Mouse (Mus musculus) heart, postnatal 10 days (tissue): Measurements from ENCODE around the gene Trcg1. TPM values are rescaled to one million over a fixed set of nuclear protein-coding genes. Genes with fewer than 3 reads are reported as not detected.

Experiments used
- DNase-seq, 2 experiments: peaks; one replicate each; pipeline ENCODE4 v3.0.0; 2021
- intact Hi-C: fragments of 180-260 bp; cut with DNase I; formaldehyde crosslinking; loops from one replicate; pipeline ENCODE4 v1.15.1; 2025
- total RNA-seq, 2 experiments: library from RNA; stranded (reverse); gene quantifications; 2 replicates each; pipeline ENCODE4 v1.2.3; 2021

Trcg1 gene
- total RNA-seq, 2 experiments from 2014 or later: not detected

DNA sequence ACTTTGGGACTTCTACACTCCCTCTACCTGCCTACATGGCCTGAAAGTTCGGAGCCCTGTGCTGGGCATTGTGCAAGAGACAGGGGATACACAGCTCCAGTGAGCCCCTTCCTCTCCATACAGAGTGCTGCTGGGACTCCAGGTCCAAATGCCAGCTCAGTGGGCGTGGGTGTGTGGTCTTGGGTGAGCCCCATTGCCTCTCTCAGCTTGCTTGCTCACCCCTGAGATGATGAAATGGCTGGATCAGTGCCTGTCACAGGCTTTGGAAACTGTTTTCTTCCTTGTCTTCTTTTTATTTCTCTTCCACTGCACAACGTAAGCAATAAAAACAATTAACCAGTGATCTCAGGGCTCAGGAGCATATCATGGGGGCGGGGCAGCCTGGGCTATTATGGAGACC, 47.0 kb downstream of the Trcg1 start:
- DNase-seq: no peak
- intact Hi-C loops: no loop called here

DNA sequence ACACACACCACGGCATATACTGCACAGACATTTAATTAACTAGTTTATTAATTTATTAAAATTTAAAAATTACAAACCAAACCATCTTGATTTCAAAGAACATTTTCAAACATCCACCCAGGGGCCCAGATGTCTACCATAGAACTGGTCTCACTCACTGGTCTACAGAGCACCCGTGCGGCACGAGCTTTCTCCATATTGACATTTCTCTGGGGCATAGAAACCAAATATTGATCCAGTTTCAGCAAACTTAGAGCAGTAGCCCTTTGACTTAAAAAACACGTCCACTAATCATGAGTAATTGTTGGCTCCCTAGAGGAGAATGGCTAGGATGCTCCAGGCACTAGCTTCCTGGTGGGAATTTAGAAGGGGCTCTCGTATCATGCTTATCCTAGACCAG, 50.8 kb downstream of the Trcg1 start:
- intact Hi-C loops: no loop called here
- DNase-seq: no peak

DNA sequence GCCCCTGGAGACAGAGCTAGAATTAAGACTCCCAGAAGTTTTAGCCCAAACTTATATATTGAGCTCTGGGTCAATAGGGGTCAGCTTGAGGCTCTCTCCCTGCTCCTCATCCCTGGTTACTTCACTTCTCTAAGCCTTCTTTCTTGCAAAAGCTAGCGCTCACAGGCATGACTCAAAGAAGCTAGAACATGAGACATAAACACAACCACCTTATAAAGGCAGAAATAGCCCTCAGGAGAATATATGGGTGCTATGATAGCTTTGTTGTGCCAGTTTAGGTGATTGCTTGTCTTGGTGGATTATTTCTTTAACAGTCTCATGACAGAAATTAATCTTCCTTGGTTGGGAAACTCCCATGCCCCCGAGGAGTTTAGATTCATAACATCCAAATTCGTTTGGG, 58.5 kb downstream of the Trcg1 start:
- DNase-seq: no peak
- intact Hi-C loops: no loop called here

DNA sequence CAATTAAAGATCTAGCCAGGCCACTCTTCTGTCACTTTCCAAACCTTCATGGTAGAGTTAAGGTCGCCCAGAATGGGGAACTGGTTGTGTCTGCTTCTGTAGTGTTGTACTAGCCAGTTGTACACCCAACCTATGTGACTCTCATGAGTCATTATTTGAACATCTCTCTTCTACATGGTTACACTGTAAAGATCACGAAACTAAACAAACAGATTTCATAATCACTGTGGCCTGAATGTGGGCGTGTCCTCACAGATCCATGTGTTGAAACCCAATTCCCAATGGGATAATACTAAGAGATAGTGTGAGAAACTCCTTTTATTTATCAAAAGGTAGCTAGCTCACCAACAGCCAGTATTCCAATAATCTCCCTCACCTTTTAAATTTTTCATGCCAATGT, 59.3 kb downstream of the Trcg1 start:
- intact Hi-C loops: no loop called here
- DNase-seq: no peak

DNA sequence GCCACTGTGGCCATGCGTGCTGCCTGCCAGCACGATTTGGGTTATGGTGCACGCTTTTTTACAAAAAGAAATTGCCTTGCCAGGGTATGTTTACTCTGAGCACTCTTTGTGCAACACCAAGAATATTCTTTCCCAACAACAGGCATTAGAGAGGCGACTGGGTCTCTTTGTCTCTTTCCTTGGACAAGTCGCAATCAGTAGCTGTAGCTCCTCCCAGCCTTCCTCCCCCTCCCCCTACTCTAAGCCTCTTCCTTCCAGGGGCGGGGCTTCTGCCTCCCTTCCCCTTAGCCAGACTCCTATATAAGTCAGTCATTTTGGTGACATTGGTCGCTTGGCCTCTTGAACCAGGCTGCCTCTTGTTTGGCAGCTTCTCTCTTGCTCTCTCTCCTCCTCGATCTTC, 59.9 kb downstream of the Trcg1 start:
- DNase-seq: no peak
- intact Hi-C loops: no loop called here

DNA sequence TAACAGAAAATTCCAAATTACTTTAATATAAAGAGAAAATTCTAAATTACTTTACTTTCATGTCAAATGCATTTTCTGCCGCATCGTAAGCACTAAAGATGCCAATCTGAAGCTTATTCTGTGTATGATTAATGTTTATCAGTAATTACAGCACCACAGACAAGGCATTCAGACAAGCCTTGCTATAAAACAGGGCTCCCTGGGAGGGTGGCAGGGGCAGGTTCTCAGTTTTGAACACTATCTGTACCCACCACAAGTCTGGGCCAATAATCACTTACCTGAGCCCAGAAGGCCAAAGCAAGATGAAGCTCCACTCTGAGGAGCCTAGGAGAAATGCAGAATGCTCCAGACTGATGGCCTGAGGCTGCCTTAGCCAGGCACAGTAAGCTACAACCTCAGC, 61.6 kb downstream of the Trcg1 start:
- intact Hi-C loops: no loop called here
- DNase-seq: no peak

Other genes starting within 250 kb of the Trcg1 start
- 10 to 100 TPM; 21.2 to 21.8 TPM for gene Ptpn9, start 241.6 kb upstream of the Trcg1 start, total RNA-seq
- gene Sin3a, start 164.5 kb upstream of the Trcg1 start, total RNA-seq: 10 to 100 TPM; 33.6 to 46.7 TPM
- 10 to 100 TPM; 50.7 to 55.5 TPM for gene Man2c1, start 105.9 kb upstream of the Trcg1 start, total RNA-seq
- 1 to 10 TPM; 4.0 to 5.1 TPM for gene Neil1, start 88.3 kb upstream of the Trcg1 start, total RNA-seq
- 10 to 100 TPM; 34.6 to 35.8 TPM for gene Commd4, start 78.2 kb upstream of the Trcg1 start, total RNA-seq
- 10 to 100 TPM; 21.2 to 21.5 TPM for gene 1700017B05Rik, start 26.1 kb downstream of the Trcg1 start, total RNA-seq
- 1 to 10 TPM; 5.7 to 9.5 TPM for gene Ppcdc, start 203.6 kb downstream of the Trcg1 start, total RNA-seq
- gene Scamp5, start 231.5 kb downstream of the Trcg1 start, total RNA-seq: 1 to 10 TPM; 9.5 to 9.6 TPM